Mouse (Mus musculus): ENCODE results near the gene Cmip. TPM values are rescaled to one million over a fixed set of nuclear protein-coding genes. Genes with fewer than 3 reads are reported as not detected.
A peak's percentile ranks its signal among the peaks of the same experiment; 100 is the strongest.

Gene Cmip
- total RNA-seq, 2 experiments from 2014 or later: 22.7 to 60.3 TPM

DNA sequence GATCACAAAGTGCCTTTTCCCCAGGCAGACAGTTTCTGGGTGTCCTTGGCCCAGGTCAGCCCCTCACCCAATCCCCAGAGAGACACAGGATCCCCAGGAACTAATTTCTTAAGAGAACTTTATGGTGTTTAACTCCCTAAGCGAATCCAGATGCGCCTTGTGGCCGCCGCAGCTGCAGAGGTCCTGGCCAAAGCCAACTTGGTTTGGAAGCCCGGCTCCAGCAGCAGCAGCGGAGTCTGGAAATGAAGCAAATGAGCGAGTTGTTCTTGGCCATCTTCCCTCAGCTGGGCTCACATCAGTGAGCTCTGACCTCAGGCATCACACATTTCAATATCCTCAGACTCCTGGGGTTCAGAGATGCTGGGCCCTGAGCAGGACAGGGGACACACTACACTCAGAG, 33.6 kb downstream of the Cmip start:
- no peak for ATAC-seq (ENCODE audit: poor library complexity, severe bottlenecking)

DNA sequence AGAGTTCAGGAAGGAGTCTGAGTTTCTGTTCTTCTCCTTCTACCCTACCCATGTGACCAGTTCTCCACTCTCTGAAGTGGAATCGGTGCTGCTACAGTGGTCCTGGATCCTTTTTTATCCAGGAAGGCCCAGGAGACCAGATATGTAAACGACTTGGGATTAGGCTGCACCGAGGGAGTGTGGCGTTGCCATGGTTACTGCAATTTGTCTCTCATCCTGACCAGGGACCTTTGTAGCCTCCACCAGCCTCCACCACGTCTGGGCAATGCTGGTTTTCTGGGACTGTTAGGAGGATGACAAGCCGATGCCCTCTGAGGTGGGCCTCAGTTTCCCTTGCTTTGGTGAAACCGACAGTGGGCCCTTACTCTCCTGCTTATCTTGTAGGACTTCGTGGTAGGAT, 35.4 kb downstream of the Cmip start:
- ATAC-seq (ENCODE audit: poor library complexity, severe bottlenecking): no peak

DNA sequence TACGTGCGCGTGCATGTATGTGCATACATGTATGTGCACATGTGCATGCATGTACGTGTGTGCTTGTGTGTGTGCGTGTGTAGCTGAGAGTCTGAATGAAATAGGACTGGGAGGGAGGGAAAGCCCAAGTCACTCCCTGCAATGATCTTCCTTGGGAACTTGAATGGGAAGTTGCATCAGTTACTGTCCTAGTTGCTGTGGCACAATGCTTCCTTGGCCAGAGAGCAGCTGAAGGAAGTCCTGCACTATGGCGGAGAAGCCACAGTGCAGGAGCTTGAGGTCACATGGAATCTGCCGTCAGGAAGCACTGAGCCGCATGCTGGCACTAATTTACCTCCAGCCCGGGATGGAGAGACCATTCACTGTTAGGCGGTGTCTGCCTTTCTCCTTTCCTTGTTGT, 37.9 kb downstream of the Cmip start:
- ATAC-seq (ENCODE audit: poor library complexity, severe bottlenecking): peak; percentile 41

- peak; percentile 49 for ATAC-seq (ENCODE audit: poor library complexity, severe bottlenecking)
Measured at GRCm38 (mm10) chr8:117297913-117298518, 41.2 kb downstream of the Cmip start.

GRCm38 (mm10) chr8:117299204-117299603, 42.3 kb downstream of the Cmip start:
- ATAC-seq (ENCODE audit: poor library complexity, severe bottlenecking): no peak

GRCm38 (mm10) chr8:117300188-117300587, 43.3 kb downstream of the Cmip start:
- no peak for ATAC-seq (ENCODE audit: poor library complexity, severe bottlenecking)

DNA sequence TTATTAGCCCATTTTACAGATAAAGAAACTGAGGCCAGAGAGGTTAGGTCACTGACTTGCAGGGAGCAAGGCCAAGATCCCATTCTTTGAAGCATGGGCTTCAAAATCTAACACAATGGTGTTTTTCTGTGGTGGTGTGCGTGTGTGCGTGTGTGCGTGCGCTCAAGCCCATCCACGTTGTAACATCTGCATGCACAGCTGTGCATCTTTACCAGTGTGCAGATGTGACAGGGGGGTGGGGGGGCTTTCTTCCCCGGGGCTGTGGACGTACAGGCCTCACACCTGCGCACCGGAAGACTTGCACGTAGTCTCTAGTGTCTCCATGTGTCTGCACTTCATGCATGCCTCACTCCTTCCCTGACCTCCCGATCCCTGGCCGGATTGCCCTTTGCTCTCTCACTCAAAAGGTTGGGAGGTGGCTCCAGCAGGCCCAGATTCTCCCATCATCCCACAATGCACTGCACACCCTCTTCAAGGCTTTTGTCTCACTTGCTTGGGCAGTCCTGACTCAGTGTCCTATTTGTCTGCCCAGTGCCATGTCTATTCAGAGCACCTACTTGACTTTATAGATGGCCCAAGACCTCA, 44.7 kb downstream of the Cmip start:
- ATAC-seq (ENCODE audit: poor library complexity, severe bottlenecking): no peak

DNA sequence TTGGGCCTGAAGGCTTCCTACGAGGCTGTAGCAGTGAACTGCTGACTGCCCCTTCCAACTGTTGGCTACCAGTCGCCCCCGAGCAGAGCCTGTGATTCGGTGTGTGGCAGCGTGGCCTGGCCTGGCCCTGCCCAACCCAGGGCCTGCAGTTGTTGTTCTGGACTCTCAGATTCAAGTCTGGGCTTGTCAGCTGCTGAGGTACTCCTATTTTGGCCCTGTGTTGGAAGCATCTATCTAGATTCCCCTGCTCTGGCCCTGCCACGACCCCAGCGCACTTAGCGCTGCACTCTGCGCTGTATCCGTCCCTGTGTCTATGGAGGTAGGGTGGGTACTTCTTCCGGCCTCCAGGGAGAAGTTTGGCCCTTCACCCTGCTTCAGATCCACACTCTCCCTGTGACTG, 45.2 kb downstream of the Cmip start:
- ATAC-seq (ENCODE audit: poor library complexity, severe bottlenecking): no peak

- ATAC-seq (ENCODE audit: poor library complexity, severe bottlenecking): peak; percentile 50
Measured at GRCm38 (mm10) chr8:117303666-117304065, 46.8 kb downstream of the Cmip start.

DNA sequence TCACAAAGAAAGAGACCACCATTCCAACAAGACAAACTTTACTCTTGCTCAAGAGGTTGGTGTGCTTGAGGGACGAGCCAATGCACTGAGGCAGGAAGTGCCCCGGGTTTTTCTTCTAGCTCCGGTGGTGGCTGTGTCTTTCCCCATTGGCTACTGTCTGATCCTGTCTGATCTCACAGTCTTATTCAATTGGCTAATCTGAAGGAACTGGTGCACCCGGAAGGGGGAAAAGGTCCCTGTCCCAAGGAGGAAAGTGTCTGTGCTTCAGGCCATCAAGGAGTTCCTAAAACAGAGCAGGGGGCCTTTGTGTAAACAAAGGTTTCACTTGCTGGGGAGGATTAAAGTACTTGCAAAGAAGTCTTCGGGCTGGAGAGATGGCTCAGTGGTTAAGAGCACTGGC, 48.5 kb downstream of the Cmip start:
- ATAC-seq (ENCODE audit: poor library complexity, severe bottlenecking): peak; percentile 44

DNA sequence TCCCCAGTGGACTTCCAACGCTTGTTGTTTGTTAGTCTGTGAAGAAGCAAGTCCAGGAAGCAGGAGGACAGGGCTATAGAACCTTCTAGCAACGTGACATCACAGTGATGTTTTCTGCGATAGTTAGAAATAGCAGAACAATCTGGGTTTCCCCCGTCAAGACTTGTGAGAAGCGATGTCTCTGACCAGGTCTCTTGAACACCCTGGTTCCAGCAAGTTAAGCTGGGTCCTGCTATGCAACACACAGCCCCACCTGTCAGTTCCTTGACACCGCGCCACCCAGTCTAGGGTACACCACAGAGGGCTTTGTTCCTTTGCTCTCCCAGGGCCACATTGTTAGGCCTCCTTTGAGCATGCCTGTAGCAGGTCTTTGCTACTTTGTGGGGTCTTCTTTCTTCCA, 49.9 kb downstream of the Cmip start:
- ATAC-seq (ENCODE audit: poor library complexity, severe bottlenecking): no peak

DNA sequence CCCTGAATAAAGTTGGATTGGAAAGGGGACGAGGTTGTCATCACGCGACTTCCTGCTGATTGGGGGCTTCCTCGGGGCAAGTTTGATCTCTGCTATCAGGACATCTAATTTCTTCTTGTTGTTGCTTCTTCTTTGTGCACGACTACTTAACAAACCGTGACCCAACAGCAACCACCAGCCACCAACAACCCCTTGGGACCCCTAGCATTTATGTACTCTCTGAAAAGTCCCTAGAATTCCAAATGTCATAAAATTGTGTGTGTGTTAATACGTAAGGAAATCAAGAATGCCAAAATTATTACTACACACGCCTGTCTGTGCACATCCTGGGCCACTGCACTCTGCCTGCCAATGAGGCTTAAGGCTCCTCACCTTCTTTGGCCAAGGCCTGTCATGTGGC, 50.4 kb downstream of the Cmip start:
- ATAC-seq (ENCODE audit: poor library complexity, severe bottlenecking): no peak

GRCm38 (mm10) chr8:117308303-117309095, 51.6 kb downstream of the Cmip start:
- peak; percentile 46 for ATAC-seq (ENCODE audit: poor library complexity, severe bottlenecking)

DNA sequence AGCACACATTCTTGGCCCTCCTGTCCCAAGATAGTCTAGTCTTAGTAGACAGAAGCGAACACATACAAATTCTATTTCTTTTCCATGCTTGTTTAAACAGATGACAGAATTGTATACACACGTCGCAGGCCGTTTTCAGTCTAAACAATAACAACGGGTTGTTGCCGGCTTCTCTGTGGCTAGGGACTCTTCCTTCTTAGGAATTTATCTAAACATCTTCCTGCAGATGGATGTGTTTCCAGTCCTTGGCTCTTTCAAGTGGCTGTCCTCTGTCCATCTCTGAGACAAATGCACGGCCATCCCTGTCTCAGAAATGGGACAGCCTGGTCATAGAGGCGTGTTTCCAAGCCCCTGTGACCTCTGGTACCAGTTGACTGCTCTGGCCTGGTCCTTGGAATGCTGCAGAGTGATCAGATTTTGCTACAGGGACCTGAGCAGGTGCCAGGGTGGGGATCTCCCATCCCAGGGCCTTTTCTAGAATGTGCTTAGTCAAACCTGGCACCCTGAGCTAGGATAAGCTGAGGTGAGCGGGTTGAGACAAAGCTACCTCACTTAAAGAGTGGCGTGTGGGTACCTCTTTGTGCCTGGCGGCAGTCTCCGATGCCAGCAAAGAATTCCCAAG, 52.9 kb downstream of the Cmip start:
- no peak for ATAC-seq (ENCODE audit: poor library complexity, severe bottlenecking)

DNA sequence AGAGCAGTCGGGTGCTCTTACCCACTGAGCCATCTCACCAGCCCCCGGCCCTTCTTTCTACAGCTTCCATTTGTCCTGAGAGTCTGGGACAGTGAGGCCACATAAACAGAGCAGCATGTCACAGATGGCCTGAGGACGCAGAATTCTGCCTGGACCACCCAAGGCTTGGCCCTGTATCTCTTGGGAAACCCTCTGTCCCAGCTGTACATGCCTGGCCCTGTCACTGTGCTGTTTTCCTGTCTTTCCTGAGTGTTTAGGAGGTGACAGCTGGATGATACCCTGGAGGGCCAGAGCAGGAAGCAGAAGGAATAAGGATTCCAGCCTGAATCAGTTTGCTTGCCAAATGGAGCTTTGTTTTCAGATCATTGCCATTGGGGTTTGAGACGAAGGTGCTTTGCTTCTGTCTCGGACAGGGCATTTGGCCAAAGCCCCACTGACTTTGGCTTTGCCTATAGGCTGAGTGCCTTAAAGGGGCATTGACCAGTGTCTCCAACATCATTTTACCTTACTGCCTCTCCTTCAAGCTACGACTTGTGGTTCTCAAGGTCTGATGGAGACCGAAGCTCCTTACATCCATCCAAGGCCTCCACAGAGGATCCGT, 54.2 kb downstream of the Cmip start:
- no peak for ATAC-seq (ENCODE audit: poor library complexity, severe bottlenecking)

DNA sequence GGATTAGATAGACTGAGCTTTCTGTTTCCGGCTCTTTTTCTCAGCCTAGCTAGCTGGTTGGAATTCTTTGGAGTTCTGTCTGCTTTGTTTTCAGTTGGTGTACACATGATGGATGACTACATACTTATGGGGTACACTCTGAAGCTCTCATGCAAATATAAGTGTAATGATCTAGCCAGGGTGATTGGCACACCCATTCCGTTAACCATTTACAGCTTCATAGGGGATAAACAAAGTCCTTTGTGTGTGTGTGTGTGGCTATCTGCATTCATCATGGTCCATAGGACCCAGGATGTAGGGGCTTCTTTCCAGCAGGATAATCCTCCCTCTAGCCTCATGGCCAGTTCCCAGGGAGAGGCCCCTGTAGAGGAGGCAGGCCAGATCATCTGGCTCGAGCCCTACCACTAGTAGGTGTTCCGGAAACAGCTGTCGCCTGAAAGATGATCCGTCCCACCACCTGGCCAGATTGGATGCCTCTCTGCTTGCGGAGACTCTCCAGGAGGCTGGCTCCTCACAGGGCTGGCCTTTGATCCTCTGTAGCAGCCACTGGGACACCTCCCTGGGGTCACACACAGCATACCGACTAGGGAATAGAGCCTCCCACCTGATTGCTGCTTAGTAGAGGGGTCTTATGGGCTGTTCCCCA, 57.6 kb downstream of the Cmip start:
- ATAC-seq (ENCODE audit: poor library complexity, severe bottlenecking): no peak

GRCm38 (mm10) chr8:117315727-117316126, 58.9 kb downstream of the Cmip start:
- ATAC-seq (ENCODE audit: poor library complexity, severe bottlenecking): peak; percentile 52

DNA sequence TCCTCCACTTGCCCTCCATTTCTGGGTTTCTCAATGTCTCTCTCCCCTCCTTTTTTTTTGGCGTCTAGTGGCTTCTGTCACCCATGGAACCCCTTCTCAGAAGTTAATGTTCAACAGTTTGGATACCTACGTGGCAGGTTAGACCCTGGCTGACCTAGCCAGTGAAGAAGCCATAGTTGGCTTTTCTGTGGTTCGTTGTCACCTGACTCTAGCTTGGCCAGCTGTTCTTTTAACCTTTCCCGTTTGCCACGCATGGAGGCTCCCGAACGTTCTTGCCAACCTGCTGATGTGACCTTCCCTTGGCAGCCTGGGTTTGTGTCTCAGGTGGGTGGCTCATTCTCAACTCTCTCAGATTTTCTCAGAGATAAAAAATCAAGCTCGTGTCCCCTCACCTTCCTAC, 60.6 kb downstream of the Cmip start:
- ATAC-seq (ENCODE audit: poor library complexity, severe bottlenecking): no peak

DNA sequence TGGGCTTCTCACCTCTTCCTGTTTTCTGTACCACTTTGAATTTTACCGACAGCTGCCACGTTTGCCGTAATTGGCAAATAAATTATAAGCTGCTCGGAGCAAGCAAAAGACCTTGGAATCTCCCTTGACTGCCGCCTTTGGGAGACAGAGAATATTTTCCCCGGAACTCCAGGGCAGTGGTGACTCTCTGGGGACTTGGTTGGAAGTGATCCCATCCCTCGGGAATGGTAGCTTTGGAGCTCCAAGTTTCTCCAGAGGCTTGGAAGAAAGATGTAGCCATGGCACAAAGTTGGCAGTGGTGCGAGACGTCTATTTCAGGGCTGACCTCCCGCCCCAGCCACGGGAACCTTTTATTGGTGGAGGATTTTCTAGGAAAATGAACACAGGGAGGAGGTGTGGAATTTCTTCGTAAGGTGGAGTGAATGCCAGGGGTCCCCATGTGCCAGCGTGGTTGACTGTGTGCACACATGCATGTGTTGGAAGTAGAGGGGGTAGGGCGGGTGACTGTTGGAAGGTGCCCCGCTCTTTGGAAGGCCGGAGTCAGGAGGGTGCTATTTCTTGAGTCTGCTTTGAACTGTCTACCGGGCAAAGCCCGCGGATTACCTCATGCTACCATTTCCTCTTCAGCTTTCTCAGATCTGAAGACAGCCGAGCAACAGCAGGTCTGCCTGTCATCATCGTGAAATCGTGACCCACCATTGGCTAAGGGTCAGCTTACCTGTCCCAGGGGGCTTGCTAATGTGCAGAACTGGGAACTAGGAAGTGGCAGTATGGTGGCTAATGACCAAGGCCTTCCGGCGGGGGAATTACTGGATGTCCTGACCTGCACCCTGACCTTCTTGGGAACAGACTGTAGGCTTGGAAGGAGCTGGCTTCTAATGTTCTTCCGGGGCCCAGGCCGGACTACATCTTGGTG, 62.3 kb downstream of the Cmip start:
- ATAC-seq (ENCODE audit: poor library complexity, severe bottlenecking): peak; percentile 21

DNA sequence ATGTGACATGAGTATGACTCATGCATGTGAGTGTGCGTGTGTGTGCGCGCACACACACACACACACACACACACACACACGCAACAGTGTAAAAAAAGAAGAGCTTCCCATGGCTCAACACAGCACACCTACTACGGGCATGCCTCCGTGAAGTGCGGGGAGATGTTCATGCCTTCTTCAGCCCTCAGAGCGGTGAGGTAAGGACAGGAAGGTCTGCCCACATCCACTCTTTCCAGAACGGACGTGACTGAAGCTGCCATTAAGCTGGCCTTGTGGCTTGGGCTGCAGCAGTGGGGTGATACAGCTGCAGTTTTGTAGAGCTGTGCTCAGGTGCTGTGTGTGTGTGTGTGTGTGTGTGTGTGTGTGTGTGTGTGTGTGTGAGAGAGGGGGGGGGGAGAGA, 63.8 kb downstream of the Cmip start:
- peak; percentile 48 for ATAC-seq (ENCODE audit: poor library complexity, severe bottlenecking)

Measured in megakaryocyte, adult 5-6 weeks (primary cell).